Mouse (Mus musculus) limb, embryonic 12.5 days (tissue): ENCODE measurements around the gene Lmx1a. TPM values are rescaled to one million over a fixed set of nuclear protein-coding genes. Genes with fewer than 3 reads are reported as not detected.

ENCODE experiments used
- ATAC-seq: fragments of 200-750 bp; cut with Nextera tagmentation; 2 replicates; pipeline ENCODE4 v1.8.0; 2017; ENCODE audit warnings: low read depth, moderate TSS enrichment; ENCODE audit not compliant: insufficient number of reproducible peaks, insufficient read depth, low FRiP score, low TSS enrichment
- H3K27ac ChIP-seq: fragments of 300-500 bp; sonication (generic); 2 replicates; pipeline ENCODE4 v1.5.1; 2016; ENCODE audit warnings: mild to moderate bottlenecking, moderate library complexity
- H3K27me3 ChIP-seq: fragments of 300-500 bp; sonication (generic); 2 replicates; pipeline ENCODE4 v1.6.1; 2016; ENCODE audit warnings: mild to moderate bottlenecking, moderate library complexity
- H3K36me3 ChIP-seq: fragments of 300-500 bp; sonication (generic); 2 replicates; pipeline ENCODE4 v1.6.1; 2016; ENCODE audit warnings: mild to moderate bottlenecking, moderate library complexity
- H3K4me1 ChIP-seq: fragments of 300-500 bp; sonication (generic); replicated peaks from 2 replicates; pipeline ENCODE4 v1.6.1; 2016
- H3K4me2 ChIP-seq: fragments of 300-500 bp; sonication (generic); 2 replicates; pipeline ENCODE4 v1.6.1; 2016; ENCODE audit warnings: mild to moderate bottlenecking, moderate library complexity
- H3K4me3 ChIP-seq: fragments of 300-500 bp; sonication (generic); replicated peaks from 2 replicates; pipeline ENCODE4 v1.5.1; 2016; ENCODE audit warnings: mild to moderate bottlenecking
- H3K9ac ChIP-seq: fragments of 300-500 bp; sonication (generic); replicated peaks from 2 replicates; pipeline ENCODE4 v1.6.1; 2016; ENCODE audit warnings: mild to moderate bottlenecking, moderate library complexity
- H3K9me3 ChIP-seq: fragments of 300-500 bp; sonication (generic); 2 replicates; pipeline ENCODE4 v1.6.1; 2016; ENCODE audit warnings: mild to moderate bottlenecking, moderate library complexity
- WGBS: fragments of 180-500 bp; shearing (Covaris S2); methylation state at CpG from one replicate; pipeline ENCODE4 v1.1.7; 2016; 5-methylcytosine and 5-hydroxymethylcytosine counted together
- polyA plus RNA-seq: library from polyadenylated mRNA; unstranded; fragments of >200 nt; fragmentation: Nextera tagmentation; extraction: Ambion mirVana; gene quantifications from 2 replicates; pipeline ENCODE4 v1.2.1, GENCODE M21; 2016

Gene Lmx1a
- polyA plus RNA-seq, 1 experiment from 2014 or later, result 0.88 TPM

DNA sequence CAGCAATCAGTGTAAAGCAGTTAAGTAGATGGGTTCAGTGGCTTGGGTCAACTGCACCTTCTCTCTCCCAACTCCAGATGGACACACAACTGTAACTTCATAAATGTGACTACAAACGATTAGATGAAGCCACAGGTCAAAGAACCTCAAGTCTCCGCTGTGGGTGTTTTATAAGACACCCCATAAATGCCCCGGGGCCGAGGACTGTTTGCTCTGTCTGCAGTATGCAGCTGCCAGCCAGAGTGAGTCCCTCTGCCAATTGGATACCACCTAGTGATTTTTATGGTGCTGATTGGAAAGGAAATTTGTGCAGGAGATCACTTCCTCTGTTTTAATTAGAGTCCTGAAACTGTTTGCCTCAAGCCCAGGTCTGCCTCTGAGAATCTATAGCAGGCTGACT, 65.0 kb downstream of the Lmx1a start:
- peak overlapping the region; percentile 25; the same call in 1 of the 2 replicates for H3K4me2 ChIP-seq

DNA sequence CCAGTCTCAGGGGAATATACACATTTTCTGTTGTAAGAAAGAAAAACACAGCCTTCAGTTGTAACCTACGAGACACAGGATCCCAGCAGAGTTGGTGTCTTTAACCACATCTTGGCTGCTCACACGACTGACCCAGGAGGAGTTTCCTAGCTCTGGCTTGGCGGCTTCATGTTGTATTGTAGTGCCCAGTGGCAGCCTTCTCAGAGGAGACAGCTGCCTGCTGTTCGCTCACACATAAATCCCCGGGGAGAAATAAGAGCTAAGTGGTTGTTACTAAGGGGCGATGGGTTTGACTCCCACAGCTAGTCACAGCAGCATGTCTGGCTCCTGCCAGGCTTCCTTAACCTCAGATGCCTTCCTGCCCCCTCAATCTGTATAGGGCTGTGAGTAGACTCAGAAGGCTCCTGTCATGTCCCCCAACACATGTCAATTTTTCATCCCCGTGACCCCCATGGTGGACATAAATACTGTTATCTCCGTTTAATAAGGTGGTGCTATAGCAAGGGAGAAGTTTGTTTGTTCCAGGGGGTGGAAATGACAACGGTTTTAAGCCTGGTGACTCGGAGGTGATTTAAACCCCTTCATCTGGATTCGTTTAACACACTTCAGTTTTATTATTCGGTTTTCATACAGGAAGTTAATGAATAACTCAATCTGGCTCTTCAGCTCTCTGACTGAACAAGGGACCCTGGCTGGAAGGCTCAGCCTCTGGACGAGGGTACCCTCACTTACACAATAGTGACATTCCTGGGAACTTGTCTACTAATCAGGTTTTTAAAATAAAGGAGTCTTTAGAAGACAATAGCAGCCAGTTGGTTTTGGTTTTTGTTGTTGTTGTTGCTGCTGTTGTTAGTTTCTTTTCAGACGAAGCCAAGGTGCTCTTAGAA, 65.8 kb downstream of the Lmx1a start:
- no peak; the same call in 1 of the 2 replicates for ATAC-seq
- Histone ChIP-seq H3K27ac (no peak overlapping the region), H3K27me3 (peaks cover 15% of the 10 kb centered on the region; the same call in 1 of the 2 replicates), H3K36me3 (no peaks in the 10 kb centered on the region), H3K4me2 (peak overlapping the region; percentile 25), H3K9ac (no peak overlapping the region), H3K9me3 (no peaks in the 10 kb centered on the region), H3K4me1 (peaks cover 41% of the 10 kb centered on the region), H3K4me3 (no peak overlapping the region)
- 16% methylated on average over 14 of the region's 14 CpGs for WGBS

More for the DNA sequence above, 65.0 kb downstream of the Lmx1a start:
- no peak overlapping the region for H3K9ac ChIP-seq
- H3K9me3 ChIP-seq, result no peaks in the 10 kb centered on the region
- no peak overlapping the region for H3K4me3 ChIP-seq
- 28% methylated on average over 4 of the region's 4 CpGs for WGBS
- peaks cover 15% of the 10 kb centered on the region; the same call in 1 of the 2 replicates for H3K27me3 ChIP-seq
- H3K36me3 ChIP-seq, result no peaks in the 10 kb centered on the region
- H3K4me1 ChIP-seq, result peaks cover 35% of the 10 kb centered on the region
- ATAC-seq, result no peak
- no peak overlapping the region for H3K27ac ChIP-seq

DNA sequence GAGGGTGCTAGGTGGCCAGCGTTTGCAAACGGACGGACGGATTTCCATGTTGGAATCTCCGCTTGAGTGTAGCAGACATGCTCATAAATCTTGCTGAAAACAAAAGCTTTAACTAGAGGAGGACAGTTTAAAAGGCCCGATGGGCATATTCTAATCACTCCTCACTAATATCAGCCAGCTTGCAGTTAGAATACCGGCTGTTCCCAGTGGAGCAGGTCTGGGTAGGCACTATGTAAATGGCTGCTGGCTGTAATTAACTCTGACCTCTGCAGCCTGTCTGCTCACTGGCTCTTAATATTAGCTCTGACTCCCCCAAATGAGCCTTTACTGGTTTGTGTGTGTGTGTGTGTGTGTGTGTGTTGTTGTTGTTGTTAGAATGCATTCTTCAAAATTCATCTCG, 69.2 kb downstream of the Lmx1a start:
- Histone ChIP-seq H3K4me3 (no peak overlapping the region), H3K27me3 (peaks cover 9% of the 10 kb centered on the region; the same call in 1 of the 2 replicates), H3K4me2 (no peak overlapping the region; the same call in 1 of the 2 replicates), H3K4me1 (peaks cover 70% of the 10 kb centered on the region), H3K36me3 (no peaks in the 10 kb centered on the region), H3K27ac (no peak overlapping the region), H3K9me3 (no peaks in the 10 kb centered on the region), H3K9ac (no peak overlapping the region)
- no peak for ATAC-seq
- WGBS, result 14% methylated on average over 8 of the region's 8 CpGs

DNA sequence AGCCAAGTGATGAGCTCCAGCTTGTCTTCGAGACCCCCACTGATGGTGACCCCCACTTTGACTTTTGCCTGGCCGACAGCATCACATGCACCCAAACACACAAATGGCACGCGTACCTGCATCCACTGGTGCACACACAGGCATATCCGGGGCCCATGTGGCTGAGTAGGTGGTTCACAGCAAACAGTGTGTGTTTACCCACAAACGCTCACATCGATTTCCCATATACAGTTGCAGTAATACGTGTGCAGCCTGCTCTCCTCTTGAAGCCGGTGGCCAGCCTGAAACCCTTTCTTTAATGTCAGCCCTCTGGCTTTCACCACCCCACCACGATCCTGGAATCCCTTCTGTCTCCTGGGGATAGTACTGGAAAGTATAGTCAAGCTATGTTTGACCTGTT, 71.3 kb downstream of the Lmx1a start:
- WGBS, result 85% methylated on average over 10 of the region's 10 CpGs
- Histone ChIP-seq H3K4me3 (no peak overlapping the region), H3K4me1 (peaks cover 53% of the 10 kb centered on the region), H3K27me3 (peaks cover 12% of the 10 kb centered on the region; the same call in 1 of the 2 replicates), H3K4me2 (no peak overlapping the region), H3K36me3 (no peaks in the 10 kb centered on the region), H3K9me3 (no peaks in the 10 kb centered on the region), H3K27ac (no peak overlapping the region), H3K9ac (no peak overlapping the region)
- no peak for ATAC-seq

DNA sequence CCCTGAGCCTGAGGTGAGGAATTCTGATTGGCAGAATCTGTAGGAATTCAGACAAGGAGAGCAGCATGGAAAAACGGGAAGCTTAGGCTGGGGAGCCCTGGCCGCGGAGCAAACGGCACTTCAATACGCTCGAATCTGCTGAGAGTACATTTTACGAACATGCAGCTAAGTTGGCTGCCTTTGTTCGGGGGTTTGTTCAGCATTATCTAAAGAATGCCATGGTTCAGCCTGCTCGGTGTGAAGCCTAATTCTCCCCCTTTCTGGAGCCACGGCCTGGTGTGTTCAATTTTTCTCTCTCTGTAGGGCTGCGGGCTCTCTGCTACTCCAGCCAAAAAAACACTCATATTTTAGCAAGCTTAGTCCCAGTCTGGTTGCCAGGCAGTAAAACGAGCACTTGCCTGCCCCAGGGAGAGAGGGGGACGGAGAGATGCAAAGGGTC, 72.8 kb downstream of the Lmx1a start:
- Histone ChIP-seq H3K4me1 (peaks cover 50% of the 10 kb centered on the region), H3K36me3 (no peaks in the 10 kb centered on the region), H3K4me3 (no peak overlapping the region), H3K9ac (no peak overlapping the region), H3K9me3 (no peaks in the 10 kb centered on the region), H3K27me3 (peaks cover 12% of the 10 kb centered on the region; the same call in 1 of the 2 replicates), H3K27ac (peak overlapping the region; percentile 36; the same call in 1 of the 2 replicates), H3K4me2 (peak overlapping the region; percentile 27)
- 9% methylated on average over 13 of the region's 13 CpGs for WGBS
- no peak for ATAC-seq

DNA sequence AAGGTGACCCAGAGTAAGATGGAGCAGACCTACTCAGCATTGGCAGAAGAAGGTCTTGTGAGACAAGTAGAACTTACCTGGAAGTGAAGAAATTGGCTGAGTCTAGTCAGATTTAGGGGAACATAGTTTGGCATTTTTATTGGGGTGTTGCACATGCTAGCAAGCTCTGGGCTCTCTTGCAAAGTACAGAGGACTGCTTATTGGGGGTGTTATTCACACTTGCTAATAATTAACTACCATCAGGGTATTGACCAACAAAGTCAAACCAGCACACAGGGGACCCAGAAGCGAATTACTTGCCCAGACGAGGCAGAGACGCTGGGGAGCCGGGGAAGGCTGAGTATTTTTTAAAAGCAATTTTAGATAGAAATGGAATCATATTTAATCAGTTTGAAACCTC, 77.6 kb downstream of the Lmx1a start:
- H3K9ac ChIP-seq, result no peak overlapping the region
- no peak overlapping the region for H3K27ac ChIP-seq
- no peaks in the 10 kb centered on the region for H3K9me3 ChIP-seq
- peaks cover 27% of the 10 kb centered on the region for H3K4me1 ChIP-seq
- WGBS, result 78% methylated on average over 4 of the region's 4 CpGs
- no peak for ATAC-seq
- H3K36me3 ChIP-seq, result no peaks in the 10 kb centered on the region
- H3K27me3 ChIP-seq, result 0 out of 2 replicates have a peak, but pooled peaks cover 3% of the 10 kb centered on the region
- H3K4me3 ChIP-seq, result no peak overlapping the region
- no peak overlapping the region for H3K4me2 ChIP-seq

DNA sequence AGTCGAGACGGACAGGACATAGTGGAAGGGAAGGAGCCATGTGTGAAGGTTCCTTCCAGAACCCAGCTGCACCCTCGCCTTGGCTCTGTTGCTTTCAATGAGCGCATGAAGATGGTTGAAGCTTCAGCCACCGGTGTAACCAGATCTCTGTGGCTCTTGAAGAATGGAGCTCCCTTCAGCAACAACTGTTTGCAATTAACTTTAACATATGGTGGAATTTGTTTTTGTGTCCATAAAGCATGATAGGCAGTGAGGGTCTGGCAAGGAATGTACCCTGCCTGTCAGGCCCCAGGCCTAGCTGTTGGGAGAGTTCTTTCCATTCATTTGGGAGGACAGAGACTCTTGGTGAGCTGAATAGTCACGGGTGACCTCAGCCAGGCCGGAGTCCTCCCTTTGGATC, 81.4 kb downstream of the Lmx1a start:
- 50% methylated on average over 7 of the region's 7 CpGs for WGBS
- Histone ChIP-seq H3K27ac (peak overlapping the region; percentile 9; the same call in 1 of the 2 replicates), H3K9ac (no peak overlapping the region), H3K9me3 (no peaks in the 10 kb centered on the region), H3K36me3 (no peaks in the 10 kb centered on the region), H3K4me2 (no peak overlapping the region), H3K4me3 (no peak overlapping the region), H3K27me3 (no peaks in the 10 kb centered on the region), H3K4me1 (peaks cover 15% of the 10 kb centered on the region)
- ATAC-seq, result peak; percentile 37; the same call in 1 of the 2 replicates

DNA sequence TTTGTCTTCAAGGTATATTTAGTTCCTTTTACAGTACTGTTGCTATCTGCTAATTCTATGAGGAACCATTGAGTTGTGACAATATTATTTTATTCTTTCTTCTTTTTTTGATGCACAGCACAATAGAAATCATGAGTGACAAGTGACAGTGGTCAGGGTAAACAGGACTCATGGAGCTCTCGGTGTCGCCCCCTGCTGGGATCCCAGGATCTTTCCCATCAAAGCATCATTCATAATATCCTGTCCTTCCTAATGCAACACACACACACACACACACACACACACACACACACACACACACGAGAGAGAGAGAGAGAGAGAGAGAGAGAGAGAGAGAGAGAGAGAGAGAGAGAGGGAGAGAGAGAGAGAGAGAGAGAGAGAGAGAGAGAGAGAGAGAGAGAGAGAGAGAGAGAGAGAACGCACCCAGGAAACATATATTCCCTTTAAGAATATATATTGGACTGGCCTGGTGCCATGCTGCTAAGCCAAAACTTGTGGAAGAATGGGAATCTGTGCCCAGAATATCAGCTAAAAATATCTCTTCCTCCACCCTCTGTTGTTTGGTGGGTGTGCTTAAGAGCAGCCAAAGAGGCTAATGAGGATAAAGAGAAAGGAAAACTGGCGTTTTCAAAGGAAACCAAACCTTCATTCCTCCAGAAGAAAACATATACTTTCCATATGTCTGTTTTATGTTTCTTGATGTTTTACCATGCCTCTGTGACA, 90.9 kb downstream of the Lmx1a start:
- no peak for ATAC-seq
- Histone ChIP-seq H3K9me3 (no peaks in the 10 kb centered on the region), H3K9ac (no peak overlapping the region), H3K27ac (no peak overlapping the region), H3K4me3 (no peak overlapping the region), H3K4me1 (peaks cover 5% of the 10 kb centered on the region), H3K4me2 (no peak overlapping the region), H3K36me3 (no peaks in the 10 kb centered on the region), H3K27me3 (peaks cover 8% of the 10 kb centered on the region)
- 58% methylated on average over 3 of the region's 5 CpGs for WGBS

DNA sequence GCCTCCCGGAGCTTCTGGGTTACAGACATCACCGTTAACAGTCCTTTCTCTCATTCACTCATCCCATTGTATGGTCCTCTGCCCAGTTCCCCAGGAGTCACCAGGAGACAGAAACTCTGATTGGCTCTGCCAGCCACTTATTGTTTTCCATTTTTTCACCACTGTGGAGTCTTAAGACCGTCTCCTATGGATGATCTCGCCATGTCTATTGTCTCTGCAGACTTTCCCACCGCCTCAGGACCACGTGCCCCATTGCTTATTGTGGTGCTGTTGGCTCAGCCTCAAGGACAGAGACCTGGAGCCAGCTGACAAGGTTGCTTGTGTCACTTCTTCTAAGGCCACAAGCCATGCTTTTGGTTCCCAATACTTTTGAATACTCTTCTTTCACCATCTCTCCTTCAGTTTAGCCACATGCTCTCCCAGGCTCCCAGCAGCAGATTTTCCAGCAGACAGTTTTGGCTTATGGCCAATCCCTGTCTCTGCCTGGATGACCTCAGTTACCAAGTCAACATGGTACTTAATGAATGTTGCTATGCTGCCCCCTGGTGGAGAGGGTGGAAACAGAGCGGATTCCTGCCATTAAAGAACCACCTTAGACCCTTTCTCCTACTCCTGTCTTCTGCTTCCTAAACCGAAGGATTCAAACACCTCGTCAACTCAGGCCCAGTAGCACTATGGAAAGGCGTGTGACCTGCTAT, 92.9 kb downstream of the Lmx1a start:
- 51% methylated on average over 10 of the region's 10 CpGs for WGBS
- H3K4me2 ChIP-seq, result no peak overlapping the region
- H3K9ac ChIP-seq, result no peak overlapping the region
- no peaks in the 10 kb centered on the region for H3K9me3 ChIP-seq
- peaks cover 19% of the 10 kb centered on the region for H3K27me3 ChIP-seq
- H3K4me3 ChIP-seq, result no peak overlapping the region
- peak; percentile 63 for ATAC-seq
- H3K36me3 ChIP-seq, result no peaks in the 10 kb centered on the region
- no peak overlapping the region for H3K27ac ChIP-seq
- H3K4me1 ChIP-seq, result peaks cover 5% of the 10 kb centered on the region

DNA sequence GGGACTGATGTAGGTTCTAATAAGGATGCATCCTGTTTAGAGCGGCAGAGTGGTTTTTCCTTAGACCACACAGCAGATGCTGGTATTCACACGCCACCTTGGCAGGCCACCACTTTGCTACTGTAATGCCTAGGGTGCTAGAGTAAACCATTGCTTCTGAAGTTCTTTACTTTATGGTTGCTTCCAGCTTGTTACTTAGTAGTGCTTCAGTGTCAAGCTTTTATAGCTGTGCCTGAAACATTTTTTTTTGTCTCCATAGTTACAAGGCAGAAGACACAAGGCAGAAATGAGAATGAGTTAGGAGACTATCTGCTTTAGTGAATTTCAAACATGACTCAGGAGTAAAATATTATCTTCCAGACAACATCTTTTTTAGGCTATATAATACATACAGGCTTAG, 95.0 kb downstream of the Lmx1a start:
- Histone ChIP-seq H3K9me3 (no peaks in the 10 kb centered on the region), H3K4me3 (no peak overlapping the region), H3K36me3 (no peaks in the 10 kb centered on the region), H3K4me2 (no peak overlapping the region), H3K27ac (no peak overlapping the region), H3K4me1 (peaks cover 11% of the 10 kb centered on the region), H3K9ac (no peak overlapping the region), H3K27me3 (peaks cover 19% of the 10 kb centered on the region)
- ATAC-seq, result no peak
- 82% methylated on average over 2 of the region's 2 CpGs for WGBS
